13 mouse cellular contexts compared by ENCODE assay signal in the genomic region with DNA sequence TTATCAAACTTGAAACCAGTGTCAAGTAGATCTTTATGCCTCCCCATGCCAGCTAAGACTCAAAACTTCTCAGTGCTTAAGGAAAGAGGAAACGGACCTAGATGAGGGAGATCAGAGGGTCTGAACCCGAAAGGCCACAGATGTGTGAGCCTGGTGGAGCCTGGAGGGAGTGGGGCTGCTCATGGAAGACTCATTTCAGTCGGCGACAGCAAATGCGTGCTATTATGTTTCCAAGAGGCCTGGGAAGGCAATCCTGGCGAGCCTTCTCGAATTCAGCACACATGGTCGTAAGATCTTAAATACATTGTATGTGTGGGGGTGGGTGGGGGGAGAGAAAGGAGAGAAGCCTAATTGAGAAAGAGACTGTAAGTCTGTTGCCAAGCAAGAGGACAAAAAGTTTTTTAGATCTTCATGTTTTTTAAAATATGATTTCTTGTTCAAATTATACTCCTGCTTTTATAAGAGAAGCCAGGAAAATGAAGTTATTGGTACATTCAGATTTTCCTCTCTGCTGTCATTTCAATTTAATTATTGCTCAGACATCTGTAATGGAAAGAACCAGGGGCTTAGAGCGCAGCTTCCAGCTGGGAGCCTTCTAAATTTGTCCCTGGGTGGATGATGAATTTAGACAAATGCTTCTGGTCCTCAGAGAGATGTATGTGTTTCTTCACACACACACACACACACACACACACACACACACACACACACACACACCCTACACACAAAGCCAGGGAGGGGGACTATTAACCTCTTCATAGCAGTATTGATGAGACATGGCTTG.
DNase-seq lines count a peak whose midpoint lies in the region; ATAC-seq lines count a peak whose summit lies in the region.
"Had no signal": no experiment of that assay in that cellular context is flagged by ENCODE, and none has a peak within 500 bp of the region (broad histone marks: within the 10 kb centered on the region; RNA-seq: fewer than 3 reads in every experiment).

No protein-coding gene starts in this region.

- peak; percentile 88 for ATAC-seq in kidney, embryonic 15.5 days (replicated peaks; ENCODE audit: low FRiP score)
- peak; percentile 81 for ATAC-seq in embryonic facial prominence, embryonic 14.5 days (ENCODE audit: low read depth)
- no peak for ATAC-seq in hindbrain, embryonic 13.5 days (ENCODE audit: low FRiP score)

- H3K9me3 ChIP-seq in kidney, embryonic 15.5 days (replicated peaks), result no peaks in the 10 kb centered on the region
- H3K9me3 ChIP-seq in embryonic facial prominence, embryonic 10.5 days, result no peaks in the 10 kb centered on the region
- H3K9me3 ChIP-seq in embryonic facial prominence, embryonic 14.5 days (ENCODE audit: control insufficient read depth, low read length), result peaks cover 16% of the 10 kb centered on the region; the same call in 1 of the 2 replicates
- H3K9me3 ChIP-seq in hindbrain, embryonic 13.5 days, result no peaks in the 10 kb centered on the region

- no peak for DNase-seq in kidney, postnatal 14 days
- DNase-seq in embryonic facial prominence, embryonic 10.5 days (ENCODE audit: low spot score), result peak; percentile 29
- peak; percentile 92 for DNase-seq in embryonic facial prominence, embryonic 14.5 days (ENCODE audit: low spot score)
- DNase-seq in retina, embryonic 14.5 days (ENCODE audit: low spot score), result peak; percentile 65
- no peak for DNase-seq in lung, adult 18-20 months
- no peak for DNase-seq in heart, postnatal 36 days
- DNase-seq: cerebellum, postnatal 14 days; lung, embryonic 14.5 days had no signal

- peak overlapping the region; percentile 38 for H3K27ac ChIP-seq in kidney, embryonic 15.5 days
- 0 out of 2 replicates have a peak overlapping the region, but pooled peaks have one; percentile 11 for H3K27ac ChIP-seq in embryonic facial prominence, embryonic 10.5 days (replicated peaks)
- H3K27ac ChIP-seq in embryonic facial prominence, embryonic 14.5 days (replicated peaks; ENCODE audit: low read depth, low read length), result peak overlapping the region; percentile 86
- H3K27ac ChIP-seq in hindbrain, embryonic 13.5 days, result no peak overlapping the region
- H3K27ac ChIP-seq: hindbrain, embryonic 14.5 days had no signal

- H3K9ac ChIP-seq in kidney, embryonic 15.5 days, result no peak overlapping the region
- H3K9ac ChIP-seq in embryonic facial prominence, embryonic 14.5 days (ENCODE audit: low read depth, low read length), result no peak overlapping the region
- H3K9ac ChIP-seq in hindbrain, embryonic 13.5 days, result no peak overlapping the region
- H3K9ac ChIP-seq: hindbrain, embryonic 14.5 days; lung, embryonic 14.5 days had no signal

- intact Hi-C loops in heart, postnatal 36 days (cut with DNase I), result no loop called here

- no peak overlapping the region for H3K4me2 ChIP-seq in kidney, embryonic 15.5 days
- H3K4me2 ChIP-seq in embryonic facial prominence, embryonic 14.5 days (ENCODE audit: low read depth, low read length), result no peak overlapping the region
- no peak overlapping the region for H3K4me2 ChIP-seq in hindbrain, embryonic 13.5 days
- H3K4me2 ChIP-seq: heart, embryonic 11.5 days; hindbrain, embryonic 14.5 days; lung, embryonic 14.5 days had no signal

- H3K27me3 ChIP-seq in kidney, embryonic 15.5 days, result no peaks in the 10 kb centered on the region
- H3K27me3 ChIP-seq in embryonic facial prominence, embryonic 10.5 days (replicated peaks; ENCODE audit: low read depth, poor library complexity, severe bottlenecking), result no peaks in the 10 kb centered on the region
- no peaks in the 10 kb centered on the region for H3K27me3 ChIP-seq in embryonic facial prominence, embryonic 14.5 days (replicated peaks; ENCODE audit: control insufficient read depth, insufficient read depth, low read length)
- no peaks in the 10 kb centered on the region for H3K27me3 ChIP-seq in hindbrain, embryonic 13.5 days
- H3K27me3 ChIP-seq: CH12.LX had no signal

- WGBS in kidney, embryonic 15.5 days, result 20% methylated on average over 9 of the region's 9 CpGs
- 65% methylated on average over 9 of the region's 9 CpGs for WGBS in embryonic facial prominence, embryonic 10.5 days
- 33% methylated on average over 9 of the region's 9 CpGs for WGBS in embryonic facial prominence, embryonic 14.5 days
- WGBS in hindbrain, embryonic 13.5 days, result 83% methylated on average over 9 of the region's 9 CpGs

- H3K36me3 ChIP-seq in kidney, embryonic 15.5 days, result no peaks in the 10 kb centered on the region
- H3K36me3 ChIP-seq in embryonic facial prominence, embryonic 10.5 days (replicated peaks), result no peaks in the 10 kb centered on the region
- no peaks in the 10 kb centered on the region for H3K36me3 ChIP-seq in embryonic facial prominence, embryonic 14.5 days (ENCODE audit: control insufficient read depth, insufficient read depth, low read length)
- no peaks in the 10 kb centered on the region for H3K36me3 ChIP-seq in hindbrain, embryonic 13.5 days

- H3K4me3 ChIP-seq in kidney, embryonic 15.5 days (replicated peaks), result no peak overlapping the region
- no peak overlapping the region for H3K4me3 ChIP-seq in embryonic facial prominence, embryonic 10.5 days
- H3K4me3 ChIP-seq in embryonic facial prominence, embryonic 14.5 days (ENCODE audit: low read depth, low read length), result no peak overlapping the region
- H3K4me3 ChIP-seq in hindbrain, embryonic 13.5 days, result no peak overlapping the region

- peaks cover 24% of the 10 kb centered on the region; the same call in 1 of the 2 replicates for H3K4me1 ChIP-seq in kidney, embryonic 15.5 days
- peaks cover 12% of the 10 kb centered on the region; the same call in 1 of the 2 replicates for H3K4me1 ChIP-seq in embryonic facial prominence, embryonic 10.5 days
- H3K4me1 ChIP-seq in embryonic facial prominence, embryonic 14.5 days (ENCODE audit: control insufficient read depth, insufficient read depth, low read length), result 0 out of 2 replicates have a peak, but pooled peaks cover 11% of the 10 kb centered on the region
- no peaks in the 10 kb centered on the region for H3K4me1 ChIP-seq in hindbrain, embryonic 13.5 days (replicated peaks)

Comparison
In these comparisons a context has a peak if more than half of its experiments do, and no peak if none do; other contexts are left out.
1. DNase-seq: peak in embryonic facial prominence, embryonic 10.5 days (single experiment), embryonic facial prominence, embryonic 14.5 days (single experiment) and retina, embryonic 14.5 days (single experiment); none in kidney, postnatal 14 days (single experiment), lung, adult 18-20 months (0 of 2) and heart, postnatal 36 days (0 of 2).